Mouse (Mus musculus) heart, adult 9 months (tissue): ENCODE data around the gene Mast4.

ENCODE experiments used
- DNase-seq, 2 experiments: peaks; one replicate each; pipeline ENCODE4 v3.0.0; 2022; ENCODE audit warnings: low spot score in 2 of 2

Gene Mast4

DNA sequence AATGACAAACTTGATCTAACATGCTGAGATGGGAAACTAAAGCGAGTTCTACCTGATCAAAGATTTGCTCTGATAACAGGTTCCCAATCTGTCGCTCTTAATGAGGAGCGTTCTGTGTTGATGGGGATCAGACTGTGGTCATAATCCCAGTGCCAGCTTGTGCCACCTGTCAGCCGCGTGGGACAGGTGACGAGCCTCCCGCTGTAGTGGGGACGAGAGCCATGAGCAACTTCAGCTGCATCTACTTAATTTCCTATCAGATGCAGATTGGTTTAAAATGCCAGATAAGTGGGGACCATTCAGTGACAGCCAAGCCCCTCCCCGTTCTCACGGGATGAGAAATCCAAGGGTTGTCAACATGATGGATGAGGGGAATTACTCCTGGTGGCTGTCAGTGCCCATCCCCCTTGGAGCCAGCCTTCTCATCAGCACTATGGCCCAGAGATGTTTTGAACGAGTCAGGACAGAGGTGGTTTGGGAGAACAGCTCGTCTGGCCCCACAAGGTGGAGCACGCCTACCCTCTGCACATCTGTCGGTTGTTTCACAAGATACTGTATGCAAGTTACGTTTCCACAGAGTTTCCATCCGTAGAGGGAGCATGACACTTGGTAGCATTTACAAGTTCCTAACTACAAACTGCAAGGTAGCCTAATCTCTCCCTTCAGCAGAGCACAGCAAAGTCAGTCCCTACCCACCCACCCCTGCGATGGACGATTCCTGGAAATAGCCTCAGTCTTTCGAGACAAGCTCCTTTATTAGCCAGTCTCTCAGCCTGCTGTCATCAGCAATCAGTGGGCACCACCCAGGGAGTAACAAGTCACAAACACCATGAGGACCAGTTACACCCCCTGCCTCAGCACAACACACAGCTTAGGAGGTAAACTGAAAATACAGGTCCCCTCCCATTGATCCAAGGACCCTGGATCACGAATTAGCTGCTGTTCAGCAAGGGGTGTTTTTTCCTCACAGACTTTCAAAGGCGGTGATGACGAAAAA, 212.2 kb downstream of the Mast4 start:
- DNase-seq = no peak

DNA sequence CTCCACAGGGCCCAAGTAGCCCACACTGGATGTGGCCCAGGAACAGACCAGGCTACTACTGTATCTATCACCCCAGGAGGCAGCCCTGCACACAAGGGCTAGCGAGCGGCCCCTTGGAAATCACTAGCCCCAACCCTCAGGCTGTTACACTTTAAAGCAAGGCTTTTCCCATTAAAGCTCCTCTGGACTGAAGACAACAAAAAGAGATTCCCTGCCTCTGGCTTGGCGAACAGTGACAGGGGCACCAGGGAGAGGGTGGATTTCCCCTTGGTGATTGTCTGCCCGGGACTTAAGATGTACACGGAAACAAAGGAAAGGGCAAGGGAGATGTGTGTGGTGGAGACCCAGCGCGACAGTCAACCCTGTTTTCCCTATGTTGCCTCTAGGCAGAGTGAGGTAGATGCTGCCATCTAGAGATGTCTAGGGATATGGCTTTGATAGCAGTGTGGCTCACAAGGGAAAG, 213.6 kb downstream of the Mast4 start:
- no peak for DNase-seq

DNA sequence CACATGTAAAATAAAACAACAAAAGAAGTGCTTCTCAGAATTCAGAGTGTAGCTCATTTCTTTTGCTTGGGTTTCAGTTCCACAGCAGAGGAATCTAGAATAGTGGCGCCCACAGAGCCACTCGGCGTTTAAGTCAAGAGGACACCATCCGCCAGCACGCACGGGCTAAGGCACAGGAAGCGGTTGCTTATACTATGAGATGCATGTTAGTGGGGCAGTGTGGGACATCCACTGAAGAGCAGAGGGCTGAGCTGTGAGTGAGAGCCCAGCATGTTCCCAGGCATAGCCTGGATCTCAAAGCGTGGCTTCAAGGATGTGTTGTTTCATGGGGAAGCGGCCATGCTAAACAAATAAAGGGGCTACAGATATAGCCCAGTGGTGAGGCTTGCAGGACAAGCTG, 214.6 kb downstream of the Mast4 start:
- DNase-seq = no peak

DNA sequence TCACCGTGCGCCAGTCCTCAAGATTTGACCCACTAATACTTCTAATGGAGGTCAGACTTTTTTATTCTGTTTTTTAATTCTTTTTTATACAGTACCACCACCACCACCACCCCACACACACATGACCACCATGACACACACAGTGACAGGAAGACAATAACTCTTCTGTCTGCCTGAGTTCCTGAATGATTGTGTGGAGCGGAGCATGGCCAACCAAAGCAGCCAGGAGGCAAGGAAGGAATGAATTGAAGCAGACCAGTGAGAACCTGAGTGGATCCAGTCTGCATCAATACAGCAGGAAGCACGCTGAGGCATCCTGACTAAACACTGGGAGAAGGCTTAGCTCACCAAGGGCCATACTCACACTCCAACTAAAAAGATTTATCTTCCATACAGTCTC, 219.2 kb downstream of the Mast4 start:
- DNase-seq = no peak

GRCm38 (mm10) chr13:103114274-103114673, 220.0 kb downstream of the Mast4 start:
- peak; percentile 43 to 74 for DNase-seq

DNA sequence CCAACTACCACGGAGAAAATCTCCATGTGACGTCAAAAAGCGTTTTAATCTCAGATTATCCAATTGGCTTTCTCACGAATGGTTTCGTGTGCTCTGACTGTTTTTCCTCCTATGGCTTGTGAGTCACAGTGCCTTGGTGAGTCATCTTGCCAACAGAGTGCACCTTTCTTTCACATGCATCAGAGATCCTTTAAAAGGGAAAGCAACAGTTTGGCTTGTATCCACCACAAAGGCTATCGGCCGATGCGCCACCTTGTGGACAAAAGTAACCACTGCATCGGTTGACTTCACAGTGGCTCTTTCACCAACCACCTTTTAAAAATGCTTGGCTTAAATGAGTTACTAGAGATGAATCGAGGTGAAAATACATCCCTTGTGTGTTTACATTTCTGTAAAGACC, 224.4 kb downstream of the Mast4 start:
- DNase-seq = peak in 1 of 2 experiments; percentile 60

GRCm38 (mm10) chr13:103107362-103107761, 226.9 kb downstream of the Mast4 start:
- no peak for DNase-seq

GRCm38 (mm10) chr13:103102598-103102997, 231.7 kb downstream of the Mast4 start:
- DNase-seq = no peak

- peak; percentile 59 to 83 for DNase-seq
Observed at GRCm38 (mm10) chr13:103096346-103097150, 237.7 kb downstream of the Mast4 start.

DNA sequence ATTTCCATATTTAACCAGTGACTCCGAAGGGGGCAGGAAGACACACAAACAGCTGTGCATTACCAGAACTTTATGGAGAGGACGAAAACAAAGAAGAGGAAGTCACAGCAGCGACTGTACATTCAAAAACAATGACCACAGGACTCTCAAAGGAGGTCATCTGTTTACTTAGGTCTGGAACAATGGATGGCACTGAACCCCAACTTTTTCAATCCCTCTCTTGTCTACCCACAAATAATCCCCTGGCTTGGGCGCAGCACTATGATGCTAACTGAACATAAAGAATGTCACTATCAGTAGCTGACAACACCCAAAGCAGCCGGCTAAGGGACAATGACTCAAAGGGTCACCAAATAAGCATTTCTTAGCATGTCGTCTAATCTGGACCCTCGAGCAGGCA, 238.8 kb downstream of the Mast4 start:
- no peak for DNase-seq

DNA sequence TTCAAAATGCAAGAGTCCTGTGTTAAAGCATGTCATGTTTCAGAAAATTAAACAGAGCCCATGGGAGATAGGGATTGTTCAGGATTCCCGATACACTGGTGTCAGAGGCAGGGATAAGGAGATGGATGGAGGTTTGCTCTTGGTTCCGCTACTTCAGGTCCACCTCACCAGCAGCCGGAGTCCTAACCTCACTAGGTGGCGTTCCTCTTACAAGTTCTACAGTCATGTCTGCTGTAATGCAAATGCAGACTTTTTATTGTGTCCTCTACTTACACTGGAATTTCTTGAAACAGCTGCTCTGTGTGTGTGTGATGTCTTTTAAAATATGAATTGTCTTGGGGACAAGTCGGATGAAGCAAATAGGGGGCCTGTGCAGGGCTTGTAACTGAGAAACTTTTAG, 239.7 kb downstream of the Mast4 start:
- no peak for DNase-seq

GRCm38 (mm10) chr13:103093713-103094112, 240.6 kb downstream of the Mast4 start:
- no peak for DNase-seq

GRCm38 (mm10) chr13:103085540-103086121, 248.7 kb downstream of the Mast4 start:
- DNase-seq = no peak

DNA sequence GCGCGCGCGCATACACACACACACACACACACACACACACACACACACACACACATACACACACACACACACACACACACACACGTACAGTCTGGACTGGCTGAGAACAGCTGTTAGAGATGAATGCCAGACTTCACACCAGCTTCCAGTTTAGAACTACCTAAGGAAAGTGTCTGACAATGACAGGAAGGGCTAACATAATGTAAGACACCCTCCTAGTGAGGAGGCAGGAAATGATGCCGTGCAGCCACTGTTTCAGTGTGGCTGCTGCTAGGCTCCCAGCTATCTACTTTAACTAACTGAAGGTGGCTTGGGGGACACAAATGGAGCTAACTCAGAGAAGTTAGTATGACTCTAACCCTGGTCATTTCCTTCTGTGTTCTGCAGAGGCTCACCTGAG, 251.4 kb downstream of the Mast4 start:
- peak; percentile 34 to 70 for DNase-seq

- DNase-seq = no peak
Observed at GRCm38 (mm10) chr13:103079806-103080205, 254.5 kb downstream of the Mast4 start.

GRCm38 (mm10) chr13:103078815-103079214, 255.5 kb downstream of the Mast4 start:
- no peak for DNase-seq

- DNase-seq = no peak
Observed at GRCm38 (mm10) chr13:103073461-103073860, 260.8 kb downstream of the Mast4 start.

DNA sequence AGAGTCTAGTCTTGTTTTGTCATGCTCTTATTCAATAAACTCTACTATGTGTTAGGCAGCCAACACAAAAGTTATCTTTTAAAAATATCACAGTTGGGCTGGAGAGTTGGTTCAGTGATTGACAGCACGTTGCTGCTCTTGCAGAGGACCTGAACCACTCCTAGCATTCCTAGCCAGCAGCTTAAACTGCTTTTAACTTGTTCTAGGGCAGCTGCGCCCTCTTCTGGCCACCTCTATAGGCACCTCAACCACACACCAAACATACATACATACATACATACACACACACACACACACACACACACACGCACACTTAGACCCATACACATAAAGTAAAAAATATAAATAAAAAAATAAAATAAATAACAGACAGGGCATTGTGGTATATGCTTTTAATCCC, 262.5 kb downstream of the Mast4 start:
- no peak for DNase-seq

GRCm38 (mm10) chr13:103067581-103068166, 266.6 kb downstream of the Mast4 start:
- DNase-seq = peak in 1 of 2 experiments; percentile 41

GRCm38 (mm10) chr13:103065437-103065836, 268.9 kb downstream of the Mast4 start:
- DNase-seq = no peak

GRCm38 (mm10) chr13:103061680-103062079, 272.6 kb downstream of the Mast4 start:
- DNase-seq = no peak
